Mouse (Mus musculus) left cerebral cortex, postnatal 10 days (tissue): ENCODE data around the gene Sh3glb2. TPM values are rescaled to one million over a fixed set of nuclear protein-coding genes. Genes with fewer than 3 reads are reported as not detected.

Experiments used
- DNase-seq, 2 experiments: peaks; one replicate each; pipeline ENCODE4 v3.0.0; 2021 to 2022; ENCODE audit warnings: low spot score in 2 of 2, mixed read lengths in 1 of 2; ENCODE audit errors: extremely low spot score in 1 of 2
- intact Hi-C: fragments of 180-260 bp; cut with DNase I; formaldehyde crosslinking; loops from one replicate; pipeline ENCODE4 v1.15.1; 2025
- total RNA-seq, 2 experiments: library from RNA; stranded (reverse); gene quantifications; 2 replicates each; pipeline ENCODE4 v1.2.3; 2021

The Sh3glb2 gene
- total RNA-seq, 2 experiments from 2014 or later, result 219 to 230 TPM

DNA sequence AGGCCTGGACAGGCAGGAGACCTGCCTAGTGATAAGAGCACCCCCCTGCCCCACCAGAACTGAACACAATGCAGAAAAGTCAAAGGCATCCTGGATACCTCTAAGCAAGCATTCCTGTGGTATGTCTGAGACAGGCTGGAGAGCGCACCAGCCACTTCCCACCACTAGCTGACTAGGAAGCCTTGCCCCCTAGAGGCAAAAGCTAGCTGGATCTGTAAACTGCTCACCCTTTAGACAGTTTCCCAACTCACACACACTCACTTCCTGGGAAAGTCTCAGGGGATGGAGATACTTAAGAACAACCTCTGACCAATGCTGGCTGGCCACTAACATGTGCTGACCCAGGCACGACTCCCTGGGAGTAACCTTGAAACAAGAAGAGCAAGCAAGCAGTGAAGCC lies 8.0 kb downstream of the Sh3glb2 start:
- intact Hi-C loops, result no loop called here
- no peak for DNase-seq

DNA sequence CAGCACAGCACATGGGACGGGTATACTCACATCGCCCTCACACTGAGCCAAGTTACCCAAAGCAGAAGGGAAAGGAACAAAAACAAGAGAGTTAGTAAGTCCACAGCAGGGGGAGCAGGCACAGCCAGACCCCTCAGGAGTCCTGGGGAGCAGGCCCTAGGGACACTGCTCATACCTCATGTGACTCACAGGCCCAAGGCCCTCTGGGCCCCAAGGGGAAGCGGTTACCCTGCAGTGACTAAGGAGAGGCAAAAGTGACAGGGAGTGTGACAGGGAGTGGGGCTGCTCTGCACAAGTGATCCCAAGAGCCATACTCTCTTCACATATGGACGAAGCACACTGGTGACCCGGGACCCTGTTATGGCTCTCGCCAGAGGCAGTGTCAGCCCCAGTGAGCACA lies 9.9 kb downstream of the Sh3glb2 start:
- no peak for DNase-seq
- intact Hi-C loops, result no loop called here

DNA sequence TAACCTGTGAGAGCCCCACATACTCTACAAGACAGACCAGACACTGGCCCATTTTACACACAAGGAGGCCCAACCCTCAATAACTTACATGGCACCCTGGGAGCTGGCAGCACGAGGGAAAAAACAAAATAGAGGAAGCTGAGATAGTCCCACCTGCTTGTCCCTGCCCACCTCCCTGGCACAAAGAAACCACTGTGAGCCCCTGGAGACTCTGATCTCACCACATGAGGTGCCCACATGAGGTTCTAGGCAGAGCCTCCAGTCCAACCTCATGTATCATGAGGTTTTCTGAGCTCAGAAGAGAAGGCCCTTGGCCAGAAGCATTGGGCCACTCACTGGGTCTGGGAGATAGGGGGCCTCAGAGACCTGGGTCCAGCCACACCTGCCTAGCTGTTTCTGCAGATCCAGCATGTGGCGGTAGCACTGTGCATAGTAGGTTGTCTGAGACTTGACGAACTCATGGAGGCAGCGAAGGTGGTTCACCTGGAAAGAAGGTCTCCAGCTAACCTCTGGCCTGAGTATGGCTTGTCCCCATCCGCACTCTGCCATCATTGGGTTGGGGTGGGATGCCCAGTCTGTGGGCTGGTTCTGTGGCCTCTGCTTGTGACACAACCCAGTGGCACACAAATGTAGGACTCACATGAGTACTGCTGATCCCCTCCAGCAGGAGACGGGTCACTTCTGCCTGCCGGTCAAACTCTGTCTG lies 13.0 kb downstream of the Sh3glb2 start:
- intact Hi-C loops, result no loop called here
- DNase-seq, result no peak

DNA sequence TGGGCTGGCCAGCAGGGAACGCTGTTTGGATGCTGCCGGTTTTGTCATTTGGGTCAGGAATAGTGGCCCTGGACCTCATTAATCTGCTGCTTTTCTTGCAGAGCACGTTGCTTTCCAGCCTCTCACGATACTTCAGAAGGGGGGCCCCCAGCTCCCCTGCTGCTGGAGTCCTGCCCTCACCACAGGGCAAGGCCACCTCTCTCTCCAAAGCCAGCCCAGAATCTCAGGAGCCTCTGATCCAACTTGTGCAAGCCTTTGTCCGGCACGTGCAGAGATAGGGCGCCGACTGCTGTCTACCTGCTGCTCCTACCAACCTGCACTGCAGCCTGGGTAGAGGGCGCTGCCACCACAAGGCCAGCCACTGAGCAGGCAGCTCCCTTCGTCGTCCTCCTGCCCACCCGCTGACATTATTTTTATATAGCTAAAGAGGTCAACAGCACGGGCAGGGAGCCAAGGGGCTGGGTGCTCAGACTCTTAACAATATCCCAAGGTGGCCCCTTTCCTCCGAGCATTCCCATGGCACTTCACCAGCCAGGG lies 15.5 kb downstream of the Sh3glb2 start:
- DNase-seq, result peak in 1 of 2 experiments; percentile 68
- intact Hi-C loops, result no loop called here

DNA sequence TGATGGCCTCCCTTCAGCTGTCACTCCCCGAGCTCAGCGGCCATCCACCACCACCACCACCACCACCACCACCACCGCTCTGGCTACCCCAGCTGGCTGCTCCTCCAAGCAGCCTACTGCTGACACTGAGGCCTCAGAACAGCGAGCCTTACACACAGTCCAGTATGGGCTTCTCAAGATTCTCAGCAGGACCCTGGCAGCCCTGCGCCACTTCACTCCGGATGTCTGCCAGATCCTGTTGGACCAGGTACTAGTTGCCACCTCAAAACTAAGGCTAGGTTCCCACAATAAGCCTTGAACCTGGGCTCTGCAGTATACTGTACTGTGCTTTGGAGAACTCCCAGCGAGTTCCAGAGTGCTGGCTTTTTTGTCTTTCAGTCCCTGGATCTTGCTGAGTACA lies 16.6 kb downstream of the Sh3glb2 start:
- intact Hi-C loops, result no loop called here
- DNase-seq, result no peak

DNA sequence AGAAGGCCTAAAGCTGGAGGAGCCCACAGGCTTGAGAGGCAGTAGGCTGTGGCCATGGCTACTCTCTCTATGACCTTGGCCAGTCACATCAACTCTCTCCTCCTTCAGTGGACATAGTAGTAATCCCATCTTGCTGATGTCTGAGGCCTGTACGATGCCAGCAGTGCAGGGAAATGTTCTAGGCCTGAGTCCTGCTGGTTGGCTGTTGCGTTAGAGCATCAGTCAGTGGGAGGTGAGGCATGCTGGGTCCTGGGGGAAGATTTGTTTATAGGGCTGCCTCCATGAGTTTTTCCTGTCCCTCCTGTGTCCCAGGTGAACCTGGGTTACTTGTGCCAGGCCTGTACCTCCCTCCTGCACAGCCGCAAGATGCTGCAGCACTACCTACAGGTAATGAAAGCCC lies 17.1 kb downstream of the Sh3glb2 start:
- DNase-seq, result no peak

DNA sequence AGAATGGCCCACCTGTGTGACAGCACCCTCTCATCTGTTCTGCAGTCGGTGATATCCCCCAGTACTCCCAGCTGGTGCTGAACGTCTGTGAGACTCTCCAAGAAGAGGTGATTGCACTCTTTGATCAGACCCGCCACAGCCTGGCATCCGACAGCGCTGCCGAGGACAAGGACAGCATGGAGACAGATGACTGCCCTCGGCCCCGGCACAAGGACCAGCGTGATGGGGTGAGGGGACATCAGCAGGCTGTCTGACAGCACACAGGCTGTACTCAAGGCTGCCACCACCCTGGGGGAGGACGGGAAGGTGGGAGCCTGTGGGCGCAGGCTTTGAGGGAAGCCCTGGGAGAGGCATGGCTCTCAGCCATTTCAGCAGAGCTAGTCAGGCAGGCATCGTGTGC lies 22.0 kb downstream of the Sh3glb2 start:
- intact Hi-C loops, result loop anchor here (5.0 kb wide), 1 partner anchor 35 kb away; no protein-coding TSS in a partner anchor
- DNase-seq, result no peak

More for the DNA sequence above, 17.1 kb downstream of the Sh3glb2 start:
- intact Hi-C loops, result no loop called here

DNA sequence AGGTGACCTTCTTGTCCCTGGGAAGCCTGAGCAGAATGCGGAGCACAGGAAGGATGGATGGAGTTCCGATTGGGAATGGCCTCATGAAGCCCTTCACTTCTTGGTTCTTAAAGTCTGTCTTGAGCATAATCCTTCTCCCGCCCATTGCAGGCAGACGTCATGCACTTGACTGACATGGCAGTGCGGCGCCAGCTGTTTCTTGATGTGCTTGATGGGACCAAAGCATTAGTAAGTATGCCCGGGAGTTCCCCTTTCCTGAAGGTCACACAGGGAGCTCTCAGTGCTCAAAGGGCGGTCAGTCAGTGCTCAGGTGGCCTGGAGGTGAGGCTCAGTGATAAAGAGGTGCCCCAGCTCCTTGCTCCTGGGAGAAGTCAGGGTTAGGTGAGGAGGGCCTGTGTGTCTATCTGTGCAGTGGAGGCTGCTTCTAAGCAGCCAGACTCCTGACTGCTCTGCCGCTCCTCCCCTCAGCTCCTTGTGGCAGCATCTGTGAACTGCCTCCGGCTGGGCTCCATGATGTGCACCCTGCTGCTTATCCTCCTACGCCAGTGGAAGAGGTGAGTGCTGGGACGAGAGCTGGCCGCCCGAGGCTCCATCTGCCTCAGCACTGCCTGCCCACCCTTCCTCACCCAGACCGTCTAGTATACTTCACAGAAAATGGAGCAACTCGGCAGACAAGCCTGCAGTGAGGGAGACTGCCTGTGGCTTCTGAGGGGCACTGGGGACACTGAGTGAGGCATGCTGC lies 22.8 kb downstream of the Sh3glb2 start:
- no peak for DNase-seq
- intact Hi-C loops, result loop anchor here (5.0 kb wide), 1 partner anchor 34 kb away; no protein-coding TSS in a partner anchor

DNA sequence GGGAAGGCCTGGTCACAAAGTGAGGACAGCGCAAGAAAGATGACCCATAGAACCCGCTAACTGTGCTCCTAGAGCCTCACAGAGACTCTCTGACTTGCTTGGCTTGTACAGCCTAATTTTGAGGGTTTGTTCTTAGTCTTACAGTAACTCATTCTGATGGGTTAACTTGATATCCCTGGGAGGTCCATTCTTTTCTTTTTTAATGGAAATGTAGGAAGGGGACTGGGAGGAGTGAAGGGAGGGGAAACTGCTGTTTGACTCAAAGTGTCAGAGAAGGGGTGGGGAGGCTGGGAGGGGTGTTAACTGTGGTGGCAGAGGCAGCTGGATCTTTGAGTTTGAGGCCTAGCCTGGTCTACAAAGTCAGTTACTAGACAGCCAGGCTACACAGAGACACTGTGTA lies 23.8 kb downstream of the Sh3glb2 start:
- intact Hi-C loops, result loop anchor here (5.0 kb wide), 1 partner anchor 33 kb away; no protein-coding TSS in a partner anchor

DNA sequence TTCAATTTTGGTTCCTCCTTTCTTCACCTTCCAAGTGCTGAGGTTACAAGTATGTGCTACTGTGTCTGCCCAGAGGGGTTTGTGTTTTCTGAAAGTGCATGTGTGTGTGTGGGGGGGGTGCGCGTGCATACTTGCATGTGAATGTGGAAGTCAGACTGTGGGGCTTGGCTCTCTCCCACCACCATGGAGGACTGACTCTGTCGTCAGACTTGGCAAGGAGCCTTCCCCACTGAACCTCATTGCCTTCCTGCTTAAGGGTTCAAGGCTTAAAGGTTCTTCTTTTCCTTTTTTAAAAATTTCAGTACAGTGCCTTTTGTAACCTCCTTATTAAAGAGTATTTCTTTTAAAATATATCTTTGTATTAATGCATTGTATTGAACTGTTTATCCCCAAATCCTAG lies 30.3 kb downstream of the Sh3glb2 start:
- intact Hi-C loops, result no loop called here
- no peak for DNase-seq

More for the DNA sequence above, 23.8 kb downstream of the Sh3glb2 start:
- no peak for DNase-seq

DNA sequence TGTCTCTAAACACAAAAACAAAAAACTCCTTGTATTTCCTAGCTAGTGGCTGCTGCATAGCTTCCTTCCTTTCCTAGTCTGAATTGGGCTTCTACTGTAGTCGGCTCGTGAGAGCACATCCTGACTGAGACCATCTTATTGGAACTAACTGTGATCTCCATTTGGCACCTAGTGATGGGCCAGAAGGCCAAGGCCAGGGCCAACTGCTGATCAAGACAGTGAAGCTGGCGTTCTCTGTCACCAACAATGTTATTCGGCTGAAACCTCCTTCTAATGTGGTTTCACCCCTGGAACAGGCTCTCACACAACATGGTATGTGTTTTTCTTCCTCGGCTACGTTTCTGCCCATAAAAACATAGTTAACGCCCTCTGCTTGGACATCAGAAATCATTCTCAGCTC lies 31.9 kb downstream of the Sh3glb2 start:
- intact Hi-C loops, result no loop called here
- no peak for DNase-seq

DNA sequence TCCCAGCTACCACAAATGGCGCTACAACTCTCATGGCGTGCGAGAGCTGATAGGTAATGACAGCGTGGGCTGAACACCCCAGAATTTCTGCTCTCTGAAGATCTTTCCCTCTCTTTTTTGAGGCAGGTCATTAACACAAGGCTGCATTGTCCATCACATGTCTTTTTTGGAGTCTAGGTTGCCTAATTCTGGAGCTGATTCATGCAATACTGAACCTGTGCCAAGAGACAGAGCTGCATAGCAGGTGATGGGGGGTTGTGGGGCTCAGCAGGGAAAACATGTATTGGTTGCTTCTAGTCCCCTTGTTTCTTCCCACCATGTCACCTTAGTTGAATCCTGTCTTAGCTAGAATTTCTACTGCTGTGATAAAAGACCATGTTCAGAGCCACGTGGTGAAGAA lies 33.8 kb downstream of the Sh3glb2 start:
- no peak for DNase-seq
- intact Hi-C loops, result no loop called here

DNA sequence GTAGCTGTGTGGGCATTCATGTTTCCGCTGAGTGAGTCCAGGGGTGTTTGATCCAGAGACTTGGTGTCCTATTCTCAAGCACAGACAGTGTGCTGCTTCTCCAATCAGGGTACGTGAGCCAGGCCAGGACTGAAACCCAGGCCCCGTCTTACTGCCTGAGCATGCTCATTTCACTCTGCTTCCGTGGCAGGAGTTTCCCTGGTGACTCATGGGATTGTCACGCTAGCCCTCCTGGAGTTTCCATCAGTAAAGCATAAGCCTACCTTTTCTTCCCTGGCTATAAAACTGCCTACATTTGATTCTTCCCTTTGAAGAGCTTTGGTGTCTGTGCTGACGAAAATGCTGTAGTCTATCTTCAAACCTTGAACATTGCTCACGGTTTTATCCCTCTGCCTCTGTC lies 36.0 kb downstream of the Sh3glb2 start:
- DNase-seq, result no peak
- intact Hi-C loops, result no loop called here

DNA sequence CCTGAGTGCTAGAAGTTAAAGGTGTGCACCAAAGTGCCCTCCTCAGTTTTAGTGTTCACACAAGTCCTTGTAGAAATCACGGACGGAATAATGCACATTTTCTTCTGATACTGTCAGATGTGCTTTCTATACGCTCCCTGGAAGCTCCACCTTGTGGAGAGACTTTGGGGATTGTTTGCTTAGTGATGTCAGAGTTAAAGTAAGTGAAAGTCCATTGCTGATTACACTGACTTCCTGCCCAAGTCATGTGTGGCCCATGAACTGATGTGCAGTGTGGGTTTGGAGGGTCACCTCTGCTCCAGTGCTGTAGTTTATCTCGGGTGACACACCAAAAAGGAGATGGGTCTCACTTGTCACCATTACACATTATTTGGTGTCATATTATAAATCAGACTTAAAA lies 39.9 kb downstream of the Sh3glb2 start:
- intact Hi-C loops, result loop anchor here (10.0 kb wide), 1 partner anchor 404 kb away; no protein-coding TSS in a partner anchor

DNA sequence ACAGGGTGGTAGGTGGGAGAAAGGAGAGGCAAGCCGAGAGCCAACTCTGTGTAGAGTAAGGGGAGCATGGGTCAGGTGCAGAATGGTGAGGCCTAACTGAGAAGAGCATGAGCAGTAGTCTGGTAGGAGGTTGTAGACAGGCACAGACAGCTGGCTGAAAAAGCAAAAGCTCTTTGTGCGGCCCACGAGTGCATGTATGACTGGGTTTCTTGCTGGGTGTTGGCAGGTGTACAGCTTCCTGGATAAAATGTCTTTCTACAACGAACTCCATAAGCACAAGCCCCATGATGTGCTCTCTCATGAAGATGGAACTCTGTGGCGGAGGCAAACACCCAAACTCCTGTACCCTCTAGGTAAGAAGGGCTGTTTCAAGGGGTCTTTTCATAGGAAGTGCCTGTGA lies 42.2 kb downstream of the Sh3glb2 start:
- intact Hi-C loops, result loop anchor here (10.0 kb wide), 1 partner anchor 402 kb away; no protein-coding TSS in a partner anchor
- DNase-seq, result no peak

More for the DNA sequence above, 39.9 kb downstream of the Sh3glb2 start:
- DNase-seq, result no peak

DNA sequence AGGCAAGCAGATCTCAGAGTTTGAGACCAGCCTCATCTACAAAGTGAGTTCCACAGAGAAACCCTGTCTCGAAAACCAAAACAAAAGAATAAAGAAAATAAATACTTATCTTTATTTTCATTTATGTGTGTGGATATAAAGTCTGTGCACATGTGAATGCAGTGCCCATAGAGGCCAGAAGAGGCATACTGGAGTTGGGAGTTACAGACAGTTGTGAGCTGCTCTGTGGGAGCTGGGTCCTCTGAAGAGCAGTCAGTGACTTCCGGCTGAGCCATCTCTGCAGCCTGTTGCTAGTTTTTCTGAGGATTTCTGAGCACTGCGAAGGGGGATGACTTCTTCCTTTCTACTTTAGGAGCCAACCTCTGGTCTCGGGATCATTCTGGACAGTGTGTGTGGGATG lies 43.0 kb downstream of the Sh3glb2 start:
- intact Hi-C loops, result loop anchor here (10.0 kb wide), 1 partner anchor 401 kb away; no protein-coding TSS in a partner anchor
- DNase-seq, result no peak

DNA sequence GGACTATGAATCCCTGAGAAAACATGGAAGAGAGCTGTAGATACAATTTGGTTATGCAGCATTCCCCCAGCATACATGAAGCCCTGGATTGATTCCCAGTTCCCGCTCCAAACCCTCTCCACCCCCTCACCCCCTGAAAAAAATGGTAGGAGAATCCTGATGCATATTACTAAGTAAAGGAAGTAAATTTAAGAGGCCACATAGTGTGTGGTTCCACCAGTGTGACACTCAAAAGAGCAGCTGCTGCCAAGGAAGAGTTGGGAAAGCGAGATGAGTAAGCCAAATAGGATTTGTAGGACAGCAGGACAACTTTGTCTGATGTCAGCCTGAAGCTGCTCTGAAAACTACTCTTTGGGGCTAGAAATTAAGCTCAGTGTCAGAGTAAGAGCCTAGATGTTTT lies 47.7 kb downstream of the Sh3glb2 start:
- no peak for DNase-seq
- intact Hi-C loops, result loop anchor here (10.0 kb wide), 1 partner anchor 397 kb away; no protein-coding TSS in a partner anchor

DNA sequence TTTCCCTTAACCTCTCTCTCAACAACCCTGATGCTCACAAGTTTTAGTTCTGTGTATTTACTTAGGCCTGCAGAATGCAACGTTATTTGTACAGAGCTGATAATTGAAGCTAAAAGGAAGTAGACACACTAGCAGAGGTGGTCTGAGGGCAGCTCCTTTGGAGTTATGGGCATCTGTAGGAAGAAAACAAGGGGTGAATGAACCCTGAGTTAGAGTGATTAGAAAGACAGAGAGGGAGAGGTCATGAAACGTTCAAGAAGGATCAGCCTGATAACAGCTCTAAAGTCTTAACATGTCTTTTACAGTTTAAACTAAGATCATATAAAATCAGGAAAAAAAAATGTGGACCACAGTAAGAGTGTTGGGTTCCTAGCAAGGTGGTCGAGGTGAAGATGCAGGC lies 49.8 kb downstream of the Sh3glb2 start:
- no peak for DNase-seq
- intact Hi-C loops, result no loop called here

DNA sequence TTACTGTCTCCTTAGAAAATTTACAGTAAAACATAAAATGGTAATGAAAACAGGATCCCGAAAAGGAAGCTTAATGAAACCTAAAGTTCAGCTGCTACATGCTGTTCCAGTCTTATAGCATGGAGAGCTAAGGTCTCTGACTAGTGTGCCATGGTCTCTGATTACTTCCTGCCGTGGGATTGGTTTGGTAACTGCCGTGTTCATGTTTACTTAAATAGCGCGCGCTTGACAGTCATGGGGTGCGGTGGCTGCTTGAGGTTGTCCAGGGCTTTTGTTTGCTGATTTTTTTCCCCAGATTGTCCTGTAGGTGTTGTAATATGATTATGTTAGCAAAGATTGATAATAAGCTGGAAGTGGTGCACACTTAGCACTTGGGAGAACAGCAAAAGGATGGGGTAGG lies 53.0 kb downstream of the Sh3glb2 start:
- intact Hi-C loops, result no loop called here
- DNase-seq, result no peak

DNA sequence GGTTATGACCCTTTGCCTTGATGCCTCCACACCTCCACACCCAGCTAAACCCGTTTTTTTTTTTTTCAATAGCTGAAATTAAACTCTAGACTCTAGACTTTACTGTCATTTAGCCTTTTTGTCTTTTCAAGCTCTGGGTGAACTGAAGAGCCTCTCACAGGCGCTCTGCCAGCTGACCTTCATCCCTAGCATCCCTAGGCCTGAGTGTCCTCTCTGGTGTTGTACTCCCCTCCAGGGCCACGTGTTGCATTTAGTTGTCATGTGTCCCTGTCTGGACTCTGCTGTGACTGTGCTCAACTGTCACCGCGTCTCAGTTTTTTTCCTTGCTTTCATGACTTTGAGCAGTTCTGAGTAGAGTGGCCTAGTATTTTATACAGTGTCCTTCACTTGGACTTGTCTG lies 59.2 kb downstream of the Sh3glb2 start:
- intact Hi-C loops, result loop anchor here (5.0 kb wide), 1 partner anchor 37 kb away; no protein-coding TSS in a partner anchor
- DNase-seq, result no peak
